Mouse (Mus musculus) thymus, adult 2 months (tissue): ENCODE results near the gene Slc52a3. TPM values are rescaled to one million over a fixed set of nuclear protein-coding genes. Genes with fewer than 3 reads are reported as not detected.

Source experiments
- DNase-seq: peaks from one replicate; pipeline ENCODE4 v3.0.0; 2021
- H3K27ac ChIP-seq: fragments of 200-500 bp; 2 replicates; pipeline ENCODE4 v1.5.1; 2012; ENCODE audit warnings: low read length, control low read depth; ENCODE audit not compliant: control insufficient read depth, insufficient read depth
- H3K27me3 ChIP-seq: fragments of 200-500 bp; 2 replicates; pipeline ENCODE4 v1.6.1; 2012; ENCODE audit warnings: mild to moderate bottlenecking, low read length, moderate library complexity, mixed read lengths; ENCODE audit not compliant: control insufficient read depth, insufficient read depth
- H3K36me3 ChIP-seq: fragments of 200-500 bp; 2 replicates; pipeline ENCODE4 v1.6.1; 2012; ENCODE audit warnings: mild to moderate bottlenecking, low read length, moderate library complexity; ENCODE audit not compliant: control insufficient read depth, insufficient read depth
- H3K4me1 ChIP-seq: fragments of 200-500 bp; replicated peaks from 2 replicates; pipeline ENCODE4 v1.6.1; 2012; ENCODE audit warnings: low read length; ENCODE audit not compliant: control insufficient read depth, insufficient read depth
- H3K4me3 ChIP-seq: fragments of 200-500 bp; 2 replicates; pipeline ENCODE4 v1.5.1; 2012; ENCODE audit warnings: mild to moderate bottlenecking, low read length, control low read depth, moderate library complexity; ENCODE audit not compliant: control insufficient read depth, insufficient read depth
- CTCF ChIP-seq: fragments of 200-500 bp; IDR thresholded peaks from 2 replicates; pipeline ENCODE4 v1.5.1; 2012; ENCODE audit warnings: mild to moderate bottlenecking, control low read depth, low read length, moderate library complexity, borderline replicate concordance; ENCODE audit not compliant: control insufficient read depth, poor library complexity, insufficient read depth; ENCODE audit errors: extremely low read depth
- POLR2A ChIP-seq: fragments of 200-500 bp; IDR thresholded peaks from 2 replicates; pipeline ENCODE4 v1.6.1; 2012; ENCODE audit warnings: mild to moderate bottlenecking, low read length, control low read depth, moderate library complexity; ENCODE audit not compliant: control insufficient read depth, poor library complexity, insufficient read depth; ENCODE audit errors: extremely low read depth
- WGBS: fragments of 180-500 bp; shearing (Covaris S2); methylation state at CpG from one replicate; pipeline ENCODE4 v1.1.7; 2018; 5-methylcytosine and 5-hydroxymethylcytosine counted together
- polyA plus RNA-seq: library from polyadenylated mRNA; depleted of rRNA; stranded (reverse); fragments of >200 nt; gene quantifications from 2 replicates; pipeline ENCODE4 v1.2.3, GENCODE M21; 2012

Gene Slc52a3
- polyA plus RNA-seq, 1 experiment: 4.6 TPM

- Histone ChIP-seq H3K27ac (no peak overlapping the region), H3K4me1 (no peaks in the 10 kb centered on the region), H3K27me3 (peaks cover 3% of the 10 kb centered on the region; the same call in 1 of the 2 replicates), H3K36me3 (no peaks in the 10 kb centered on the region), H3K4me3 (no peak overlapping the region)
- DNase-seq: no peak
- TF ChIP-seq CTCF (no peak), POLR2A (no peak)
Measured at GRCm38 (mm10) chr2:152040101-152040500, 43.8 kb downstream of the Slc52a3 start.

- Histone ChIP-seq H3K27me3 (peaks cover 23% of the 10 kb centered on the region), H3K36me3 (no peaks in the 10 kb centered on the region), H3K27ac (no peak overlapping the region), H3K4me3 (no peak overlapping the region), H3K4me1 (no peaks in the 10 kb centered on the region)
- no peak for TF ChIP-seq POLR2A
- no peak for TF ChIP-seq CTCF
- WGBS: 17% methylated on average over 25 of the region's 25 CpGs
- no peak for DNase-seq
Measured at GRCm38 (mm10) chr2:152047116-152048002, 51.0 kb downstream of the Slc52a3 start.

- WGBS: 2% methylated on average over 82 of the region's 82 CpGs
- TF ChIP-seq CTCF: no peak
- TF ChIP-seq POLR2A: no peak
- peaks cover 26% of the 10 kb centered on the region for H3K27me3 ChIP-seq
- no peaks in the 10 kb centered on the region for H3K36me3 ChIP-seq
- H3K4me3 ChIP-seq: no peak overlapping the region
- H3K4me1 ChIP-seq: no peaks in the 10 kb centered on the region
- H3K27ac ChIP-seq: no peak overlapping the region
- DNase-seq: no peak
Measured at GRCm38 (mm10) chr2:152048003-152048980, 52.0 kb downstream of the Slc52a3 start.

- Histone ChIP-seq H3K27me3 (peaks cover 25% of the 10 kb centered on the region), H3K4me3 (no peak overlapping the region), H3K27ac (no peak overlapping the region), H3K4me1 (no peaks in the 10 kb centered on the region), H3K36me3 (no peaks in the 10 kb centered on the region)
- WGBS: 2% methylated on average over 24 of the region's 24 CpGs
- DNase-seq: no peak
- TF ChIP-seq POLR2A (no peak), CTCF (no peak)
Measured at GRCm38 (mm10) chr2:152048981-152049441, 52.7 kb downstream of the Slc52a3 start.

GRCm38 (mm10) chr2:152049611-152050270 lies 53.4 kb downstream of the Slc52a3 start:
- Histone ChIP-seq H3K36me3 (no peaks in the 10 kb centered on the region), H3K4me1 (no peaks in the 10 kb centered on the region), H3K4me3 (no peak overlapping the region), H3K27ac (no peak overlapping the region), H3K27me3 (peaks cover 23% of the 10 kb centered on the region)
- WGBS: 15% methylated on average over 13 of the region's 13 CpGs
- DNase-seq: no peak
- TF ChIP-seq POLR2A (no peak), CTCF (no peak)

- Histone ChIP-seq H3K4me3 (no peak overlapping the region), H3K36me3 (no peaks in the 10 kb centered on the region), H3K4me1 (no peaks in the 10 kb centered on the region), H3K27ac (no peak overlapping the region), H3K27me3 (peaks cover 23% of the 10 kb centered on the region)
- TF ChIP-seq CTCF: no peak
- TF ChIP-seq POLR2A: no peak
- no peak for DNase-seq
- WGBS: 17% methylated on average over 7 of the region's 7 CpGs
Measured at GRCm38 (mm10) chr2:152050316-152050715, 54.0 kb downstream of the Slc52a3 start.
